Mouse (Mus musculus): Measurements from ENCODE around the gene Lif.

GRCm38 (mm10) chr11:4247201-4247959 lies 10.0 kb upstream of the Lif start:
- TF ChIP-seq POLR2A (IDR thresholded peaks at IDR 0.05; ENCODE audit: borderline replicate concordance, extremely low read depth, insufficient read depth, insufficient read length, poor library complexity, severe bottlenecking) (no peak), CTCF (IDR thresholded peaks at IDR 0.05; ENCODE audit: borderline replicate concordance, extremely low read depth, insufficient read depth, insufficient read length) (no peak)

All from brain, embryonic 14.5 days (tissue).